Mouse (Mus musculus): ENCODE results near the gene Irx1. TPM values are rescaled to one million over a fixed set of nuclear protein-coding genes. Genes with fewer than 3 reads are reported as not detected.

The Irx1 gene
- polyA plus RNA-seq (2014; fragmentation: Nextera tagmentation; extraction: Ambion mirVana), result 1.1 and 2.2 TPM in 2 replicates

- H3K4me2 ChIP-seq, result peak within 1 kb of the TSS; percentile 88
- H3K4me3 ChIP-seq (ENCODE audit: low read depth, low read length), result peak within 1 kb of the TSS; percentile 67
- WGBS (ENCODE audit: insufficient replicate concordance), result under 1% methylated on average over 66 of the region's 100 CpGs
- H3K36me3 ChIP-seq (ENCODE audit: control insufficient read depth, insufficient read depth, low read length), result no peaks in the 10 kb centered on the region
- peak; percentile 67 for ATAC-seq (replicated peaks; ENCODE audit: insufficient number of reproducible peaks, low FRiP score, low TSS enrichment)
- no peaks in the 10 kb centered on the region for H3K9me3 ChIP-seq (replicated peaks; ENCODE audit: control insufficient read depth, low read length)
- peak within 1 kb of the TSS; percentile 86 for H3K27ac ChIP-seq (ENCODE audit: low read depth, low read length)
- H3K4me1 ChIP-seq (ENCODE audit: control insufficient read depth, insufficient read depth, low read length), result peaks cover 12% of the 10 kb centered on the region
- H3K27me3 ChIP-seq (ENCODE audit: control insufficient read depth, insufficient read depth, low read length), result peaks cover 84% of the 10 kb centered on the region
- H3K9ac ChIP-seq (ENCODE audit: low read depth, low read length), result peak within 1 kb of the TSS; percentile 83
Measured at GRCm38 (mm10) chr13:71963356-71964351, at the start of gene Irx1. Gene Irx1 (minus strand): TSS chr13:71963723.

GRCm38 (mm10) chr13:71979932-71980655 lies 16.6 kb upstream of the Irx1 start:
- 58% methylated on average over 5 of the region's 5 CpGs for WGBS (ENCODE audit: insufficient replicate concordance)
- H3K27me3 ChIP-seq (ENCODE audit: control insufficient read depth, insufficient read depth, low read length), result no peaks in the 10 kb centered on the region; the same call in 1 of the 2 replicates

GRCm38 (mm10) chr13:71975753-71976152 lies 12.2 kb upstream of the Irx1 start:
- Histone ChIP-seq H3K4me2 (no peak overlapping the region), H3K27ac (ENCODE audit: low read depth, low read length) (no peak overlapping the region), H3K4me1 (ENCODE audit: control insufficient read depth, insufficient read depth, low read length) (no peaks in the 10 kb centered on the region), H3K9ac (ENCODE audit: low read depth, low read length) (no peak overlapping the region), H3K36me3 (ENCODE audit: control insufficient read depth, insufficient read depth, low read length) (no peaks in the 10 kb centered on the region), H3K9me3 (replicated peaks; ENCODE audit: control insufficient read depth, low read length) (no peaks in the 10 kb centered on the region), H3K27me3 (ENCODE audit: control insufficient read depth, insufficient read depth, low read length) (peaks cover 7% of the 10 kb centered on the region), H3K4me3 (ENCODE audit: low read depth, low read length) (no peak overlapping the region)
- 62% methylated on average over 3 of the region's 3 CpGs for WGBS (ENCODE audit: insufficient replicate concordance)
- ATAC-seq (replicated peaks; ENCODE audit: insufficient number of reproducible peaks, low FRiP score, low TSS enrichment), result no peak

More at GRCm38 (mm10) chr13:71979932-71980655, 16.6 kb upstream of the Irx1 start:
- no peak overlapping the region for H3K27ac ChIP-seq (ENCODE audit: low read depth, low read length)
- ATAC-seq (replicated peaks; ENCODE audit: insufficient number of reproducible peaks, low FRiP score, low TSS enrichment), result no peak
- no peaks in the 10 kb centered on the region for H3K4me1 ChIP-seq (ENCODE audit: control insufficient read depth, insufficient read depth, low read length)
- no peak overlapping the region for H3K4me2 ChIP-seq
- no peak overlapping the region for H3K4me3 ChIP-seq (ENCODE audit: low read depth, low read length)
- no peaks in the 10 kb centered on the region for H3K36me3 ChIP-seq (ENCODE audit: control insufficient read depth, insufficient read depth, low read length)
- no peak overlapping the region for H3K9ac ChIP-seq (ENCODE audit: low read depth, low read length)
- no peaks in the 10 kb centered on the region for H3K9me3 ChIP-seq (replicated peaks; ENCODE audit: control insufficient read depth, low read length)

GRCm38 (mm10) chr13:71968286-71968685 lies 4.8 kb upstream of the Irx1 start:
- H3K9me3 ChIP-seq (replicated peaks; ENCODE audit: control insufficient read depth, low read length), result no peaks in the 10 kb centered on the region
- peak overlapping the region; percentile 8 for H3K4me3 ChIP-seq (ENCODE audit: low read depth, low read length)
- H3K27me3 ChIP-seq (ENCODE audit: control insufficient read depth, insufficient read depth, low read length), result peaks cover 67% of the 10 kb centered on the region
- no peak for ATAC-seq (replicated peaks; ENCODE audit: insufficient number of reproducible peaks, low FRiP score, low TSS enrichment)
- no peak overlapping the region for H3K27ac ChIP-seq (ENCODE audit: low read depth, low read length)
- H3K9ac ChIP-seq (ENCODE audit: low read depth, low read length), result no peak overlapping the region
- H3K4me2 ChIP-seq, result peak overlapping the region; percentile 54
- no peaks in the 10 kb centered on the region for H3K4me1 ChIP-seq (ENCODE audit: control insufficient read depth, insufficient read depth, low read length)
- 1% methylated on average over 6 of the region's 6 CpGs for WGBS (ENCODE audit: insufficient replicate concordance)
- no peaks in the 10 kb centered on the region for H3K36me3 ChIP-seq (ENCODE audit: control insufficient read depth, insufficient read depth, low read length)

GRCm38 (mm10) chr13:71967341-71968250 lies 4.1 kb upstream of the Irx1 start:
- H3K4me3 ChIP-seq (ENCODE audit: low read depth, low read length), result peak overlapping the region; percentile 8
- H3K9me3 ChIP-seq (replicated peaks; ENCODE audit: control insufficient read depth, low read length), result no peaks in the 10 kb centered on the region
- no peaks in the 10 kb centered on the region for H3K4me1 ChIP-seq (ENCODE audit: control insufficient read depth, insufficient read depth, low read length)
- 3% methylated on average over 28 of the region's 28 CpGs for WGBS (ENCODE audit: insufficient replicate concordance)
- H3K36me3 ChIP-seq (ENCODE audit: control insufficient read depth, insufficient read depth, low read length), result no peaks in the 10 kb centered on the region
- no peak overlapping the region for H3K9ac ChIP-seq (ENCODE audit: low read depth, low read length)
- peaks cover 72% of the 10 kb centered on the region for H3K27me3 ChIP-seq (ENCODE audit: control insufficient read depth, insufficient read depth, low read length)
- H3K27ac ChIP-seq (ENCODE audit: low read depth, low read length), result no peak overlapping the region
- no peak for ATAC-seq (replicated peaks; ENCODE audit: insufficient number of reproducible peaks, low FRiP score, low TSS enrichment)
- peak overlapping the region; percentile 54 for H3K4me2 ChIP-seq

GRCm38 (mm10) chr13:71966631-71967030 lies 3.1 kb upstream of the Irx1 start:
- Histone ChIP-seq H3K9me3 (replicated peaks; ENCODE audit: control insufficient read depth, low read length) (no peaks in the 10 kb centered on the region), H3K9ac (ENCODE audit: low read depth, low read length) (no peak overlapping the region), H3K4me3 (ENCODE audit: low read depth, low read length) (no peak overlapping the region), H3K36me3 (ENCODE audit: control insufficient read depth, insufficient read depth, low read length) (no peaks in the 10 kb centered on the region), H3K4me1 (ENCODE audit: control insufficient read depth, insufficient read depth, low read length) (no peaks in the 10 kb centered on the region), H3K27ac (ENCODE audit: low read depth, low read length) (no peak overlapping the region), H3K4me2 (no peak overlapping the region), H3K27me3 (ENCODE audit: control insufficient read depth, insufficient read depth, low read length) (peaks cover 71% of the 10 kb centered on the region)
- WGBS (ENCODE audit: insufficient replicate concordance), result 20% methylated on average over 2 of the region's 2 CpGs
- no peak for ATAC-seq (replicated peaks; ENCODE audit: insufficient number of reproducible peaks, low FRiP score, low TSS enrichment)

GRCm38 (mm10) chr13:71964366-71964765 lies 843 bp upstream of the Irx1 start:
- no peaks in the 10 kb centered on the region for H3K36me3 ChIP-seq (ENCODE audit: control insufficient read depth, insufficient read depth, low read length)
- no peaks in the 10 kb centered on the region for H3K9me3 ChIP-seq (replicated peaks; ENCODE audit: control insufficient read depth, low read length)
- WGBS (ENCODE audit: insufficient replicate concordance), result 0% methylated on average over 12 of the region's 13 CpGs
- H3K27me3 ChIP-seq (ENCODE audit: control insufficient read depth, insufficient read depth, low read length), result peaks cover 84% of the 10 kb centered on the region
- no peak for ATAC-seq (replicated peaks; ENCODE audit: insufficient number of reproducible peaks, low FRiP score, low TSS enrichment)
- H3K4me2 ChIP-seq, result peak overlapping the region; percentile 88
- peaks cover 8% of the 10 kb centered on the region for H3K4me1 ChIP-seq (ENCODE audit: control insufficient read depth, insufficient read depth, low read length)
- H3K27ac ChIP-seq (ENCODE audit: low read depth, low read length), result no peak overlapping the region
- H3K4me3 ChIP-seq (ENCODE audit: low read depth, low read length), result peak overlapping the region; percentile 67
- H3K9ac ChIP-seq (ENCODE audit: low read depth, low read length), result no peak overlapping the region
